Mouse (Mus musculus) adrenal gland, postnatal 36 days (tissue): Measurements from ENCODE around the gene Tprkb. TPM values are rescaled to one million over a fixed set of nuclear protein-coding genes. Genes with fewer than 3 reads are reported as not detected.
"Not testable (repeated sequence)": the region's sequence is repeated elsewhere in the genome, so short reads cannot be mapped to it uniquely, and the experiment has no call there.

Experiments used
- DNase-seq, 2 experiments: peaks; one replicate each; pipeline ENCODE4 v3.0.0; 2021; ENCODE audit warnings: mixed read lengths in 1 of 2
- long read RNA-seq, 2 experiments: library from polyadenylated mRNA; stranded (forward); transcript quantifications; one replicate each; pipeline ENCODE4 v2.0.0; 2021; ENCODE audit warnings: borderline sequencing depth in 2 of 2
- total RNA-seq, 2 experiments: library from RNA; stranded (reverse); gene quantifications; 2 replicates each; pipeline ENCODE4 v1.2.3; 2021

Tprkb gene
- 10 to 100 TPM; 40.7 to 56.0 TPM for total RNA-seq
- long read RNA-seq, experiment 1, transcript Tprkb-201 (6 exons, 2,103 nt) = major isoform, 19 of 30 reads
- long read RNA-seq, experiment 1, partial matches to known transcripts = 0 of 30 reads
- long read RNA-seq, experiment 1, other reads (novel, unspliced or antisense) = 4 of 30 reads
- long read RNA-seq, experiment 2, transcript Tprkb-201 (6 exons, 2,103 nt) = major isoform, 12 of 19 reads
- long read RNA-seq, experiment 2, partial matches to known transcripts = 0 of 19 reads
- long read RNA-seq, experiment 2, other reads (novel, unspliced or antisense) = 3 of 19 reads

- no peak for DNase-seq
Observed at GRCm38 (mm10) chr6:85911587-85911986, at the start of gene Tprkb. Gene Tprkb (plus strand): TSS chr6:85911865.

GRCm38 (mm10) chr6:85862565-85862964 lies 49.1 kb upstream of the Tprkb start:
- peak; percentile 81 to 85 for DNase-seq

- no peak for DNase-seq
Observed at GRCm38 (mm10) chr6:85863136-85863535, 48.5 kb upstream of the Tprkb start.

- DNase-seq = no peak
Observed at GRCm38 (mm10) chr6:85863840-85864239, 47.8 kb upstream of the Tprkb start.

GRCm38 (mm10) chr6:85864900-85865639 lies 46.6 kb upstream of the Tprkb start:
- peak; percentile 16 to 45 for DNase-seq

GRCm38 (mm10) chr6:85866166-85866565 lies 45.5 kb upstream of the Tprkb start:
- not testable (repeated sequence) for DNase-seq

GRCm38 (mm10) chr6:85866995-85867394 lies 44.7 kb upstream of the Tprkb start:
- DNase-seq = not testable (repeated sequence)

GRCm38 (mm10) chr6:85867726-85868690 lies 43.7 kb upstream of the Tprkb start:
- peak in 1 of 2 experiments; percentile 34 for DNase-seq

GRCm38 (mm10) chr6:85869006-85869405 lies 42.7 kb upstream of the Tprkb start, which contains the start of gene Nat8f2:
Gene Nat8f2 (minus strand): TSS chr6:85869158.
- not testable (repeated sequence) for DNase-seq

- DNase-seq = not testable (repeated sequence)
Observed at GRCm38 (mm10) chr6:85883246-85883645, 28.4 kb upstream of the Tprkb start.

GRCm38 (mm10) chr6:85884311-85884710 lies 27.4 kb upstream of the Tprkb start:
- DNase-seq = no peak

- no peak for DNase-seq
Observed at GRCm38 (mm10) chr6:85888961-85889360, 22.7 kb upstream of the Tprkb start.

GRCm38 (mm10) chr6:85895061-85895648 lies 16.5 kb upstream of the Tprkb start:
- peak; percentile 38 to 47 for DNase-seq

GRCm38 (mm10) chr6:85898596-85899475 lies 12.8 kb upstream of the Tprkb start:
- DNase-seq = peak; percentile 38 to 41

GRCm38 (mm10) chr6:85902303-85902702 lies 9.4 kb upstream of the Tprkb start:
- no peak for DNase-seq

GRCm38 (mm10) chr6:85904642-85905061 lies 7.0 kb upstream of the Tprkb start, which contains the start of gene Nat8f4:
Gene Nat8f4 (minus strand): TSS chr6:85904884.
- peak; percentile 87 to 90 for DNase-seq

- peak; percentile 81 to 83 for DNase-seq
Observed at GRCm38 (mm10) chr6:85906911-85907351, 4.7 kb upstream of the Tprkb start.

GRCm38 (mm10) chr6:85908341-85908740 lies 3.3 kb upstream of the Tprkb start:
- no peak for DNase-seq

- DNase-seq = no peak
Observed at GRCm38 (mm10) chr6:85909704-85910103, 2.0 kb upstream of the Tprkb start.

- no peak for DNase-seq
Observed at GRCm38 (mm10) chr6:85915141-85915538, 3.5 kb downstream of the Tprkb start.
